Mouse (Mus musculus) adrenal gland, postnatal 25 days (tissue): ENCODE measurements around the gene Vmn2r108. TPM values are rescaled to one million over a fixed set of nuclear protein-coding genes. Genes with fewer than 3 reads are reported as not detected.
"Not testable (repeated sequence)": the region's sequence is repeated elsewhere in the genome, so short reads cannot be mapped to it uniquely, and the experiment has no call there.

Experiments used
- DNase-seq: peaks from one replicate; pipeline ENCODE4 v3.0.0; 2021; ENCODE audit warnings: mixed read lengths
- long read RNA-seq: library from polyadenylated mRNA; stranded (forward); transcript quantifications from one replicate; pipeline ENCODE4 v2.0.0, GENCODE M21; 2021
- total RNA-seq: library from RNA; stranded (reverse); gene quantifications from 2 replicates; pipeline ENCODE4 v1.2.3, GENCODE M21; 2021

Gene Vmn2r108
- not detected in 2 replicates for total RNA-seq
- long read RNA-seq = 0 reads

DNA sequence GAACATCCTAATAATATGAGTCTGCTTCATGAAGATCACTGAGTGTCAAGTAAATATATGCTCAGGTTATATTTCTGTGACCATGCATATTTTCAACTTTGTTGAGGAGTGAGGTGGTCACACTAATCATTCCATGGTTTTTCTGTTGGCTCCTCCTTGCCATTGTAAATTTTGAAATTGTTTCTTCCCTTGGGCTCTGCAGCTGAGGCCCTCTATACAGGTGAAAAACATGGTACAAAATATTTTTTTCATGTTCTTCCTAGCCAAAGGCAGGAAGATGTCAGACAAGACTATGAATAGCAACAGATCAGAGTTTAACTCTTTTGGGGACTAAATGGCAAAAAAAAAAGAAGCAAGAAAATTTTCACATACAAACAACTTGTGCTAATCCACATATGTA lies at the start of gene Vmn2r108:
Gene Vmn2r108 (minus strand): TSS at position 101 of the 400 bp plus-strand sequence.
- DNase-seq = no peak

DNA sequence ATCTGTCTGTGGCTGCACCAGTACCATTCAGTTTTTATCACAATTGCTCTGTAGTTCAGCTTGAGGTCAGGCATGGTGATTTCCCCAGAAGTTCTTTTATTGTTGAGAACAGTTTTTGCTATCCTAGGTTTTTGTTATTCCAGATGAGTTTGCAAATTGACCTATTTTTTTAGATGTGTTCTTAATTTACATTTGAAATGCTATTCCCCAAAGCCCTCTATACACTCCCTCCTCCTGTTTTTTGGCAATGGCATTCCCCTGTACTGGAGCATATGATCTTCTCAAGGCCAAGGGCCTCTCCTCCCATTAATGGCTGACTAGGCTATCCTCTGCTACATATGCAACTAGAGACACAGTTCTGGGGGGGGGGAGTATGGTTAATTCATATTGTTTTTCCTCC lies 27.1 kb upstream of the Vmn2r108 start:
- DNase-seq = not testable (repeated sequence)

DNA sequence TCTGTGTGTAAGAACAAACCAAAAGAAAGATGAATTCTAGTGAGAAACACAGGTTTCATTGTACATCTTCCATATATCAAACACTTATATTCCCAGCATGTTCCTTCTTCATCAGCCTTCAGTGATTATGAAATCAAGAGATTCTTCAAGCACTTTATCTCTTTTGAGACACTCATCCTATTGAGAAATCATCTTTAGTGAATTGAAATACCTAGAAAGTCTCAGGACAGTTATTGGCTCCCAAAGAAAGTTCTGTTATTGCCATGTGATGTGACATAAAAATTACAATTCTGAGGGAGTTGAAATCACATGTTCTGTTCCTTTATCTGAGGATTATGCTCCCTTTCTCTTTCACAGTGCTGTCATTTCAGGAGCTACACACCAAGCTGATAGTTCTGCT lies 16.7 kb upstream of the Vmn2r108 start, which contains the start of gene Vmn1r225:
Gene Vmn1r225 (plus strand): TSS at position 301 of the 400 bp plus-strand sequence.
- no peak for DNase-seq

DNA sequence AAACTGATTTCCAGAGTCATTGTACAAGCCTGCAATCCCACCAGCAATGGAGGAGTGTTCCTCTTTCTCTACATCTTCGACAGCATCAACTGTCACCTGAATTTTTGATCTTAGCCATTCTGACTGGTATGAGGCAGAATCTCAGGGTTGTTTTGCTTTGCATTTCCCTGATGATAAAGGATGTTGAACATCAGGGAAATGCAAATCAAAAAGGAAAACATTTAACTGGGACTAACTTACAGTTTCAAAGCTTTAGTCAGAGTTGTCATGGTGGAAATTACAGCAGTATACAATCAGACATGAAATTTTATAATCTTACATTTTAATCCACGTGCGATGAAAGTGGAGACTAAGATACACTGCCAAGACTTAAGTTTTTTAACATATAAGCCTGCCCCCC lies 7.8 kb downstream of the Vmn2r108 start:
- no peak for DNase-seq

DNA sequence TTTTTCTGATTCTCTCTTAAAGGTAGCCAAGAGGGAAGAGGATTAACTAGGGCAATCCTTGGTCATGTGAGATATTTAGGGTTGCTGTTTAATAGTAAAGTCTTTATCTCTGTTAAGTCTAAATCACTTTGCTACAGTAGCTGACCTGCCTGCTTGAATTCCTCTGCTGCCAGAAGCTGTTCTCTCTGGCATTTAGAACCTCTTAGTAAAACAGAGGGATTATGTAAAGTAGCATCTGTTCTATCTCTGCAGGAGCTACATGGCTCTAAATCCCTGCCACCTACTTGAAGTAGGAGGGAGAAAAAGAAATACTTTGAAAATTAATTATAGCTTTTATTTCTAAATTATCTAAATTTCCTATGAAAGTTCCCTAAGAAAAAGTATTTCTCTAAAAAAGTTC lies 41.9 kb downstream of the Vmn2r108 start:
- DNase-seq = no peak

DNA sequence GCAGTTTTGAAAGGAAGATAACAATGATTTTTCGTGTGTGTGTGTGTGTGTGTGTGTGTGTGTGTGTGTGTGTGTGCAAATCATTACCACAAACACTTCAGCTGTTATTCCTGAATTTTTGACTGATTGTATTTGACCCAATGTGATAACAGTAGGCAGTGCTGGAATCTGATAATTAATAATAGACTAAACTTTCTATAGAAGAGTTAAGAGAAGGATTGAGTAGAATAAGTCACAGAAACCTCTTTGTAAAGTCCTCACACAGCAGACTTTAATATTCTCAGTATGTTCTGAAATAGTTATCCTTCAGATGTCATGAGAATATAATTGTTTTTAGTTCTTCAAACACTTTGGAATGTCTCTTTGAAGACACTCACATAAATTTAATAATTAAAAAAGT lies 67.3 kb downstream of the Vmn2r108 start, which contains the start of gene Vmn1r224:
Gene Vmn1r224 (plus strand): TSS at position 301 of the 400 bp plus-strand sequence.
- DNase-seq = no peak

Other genes with a start within 250 kb of the Vmn2r108 start
- not detected in 2 replicates for gene Vmn2r105, start 246.3 kb downstream of the Vmn2r108 start, total RNA-seq
- gene Vmn2r106, start 195.8 kb downstream of the Vmn2r108 start, total RNA-seq = not detected in 2 replicates
- gene Vmn2r107, start 136.1 kb downstream of the Vmn2r108 start, total RNA-seq = not detected in 2 replicates
- not detected in 2 replicates for gene Vmn1r224, start 67.2 kb downstream of the Vmn2r108 start, total RNA-seq
- not detected in 2 replicates for gene Vmn1r225, start 16.8 kb upstream of the Vmn2r108 start, total RNA-seq
- not detected in 2 replicates for gene Vmn2r109, start 83.4 kb upstream of the Vmn2r108 start, total RNA-seq
- not detected in 2 replicates for gene Vmn2r110, start 115.1 kb upstream of the Vmn2r108 start, total RNA-seq
- gene Fpr-rs3, start 143.5 kb upstream of the Vmn2r108 start, total RNA-seq = not detected in 2 replicates
- not detected in 2 replicates for gene Vmn1r226, start 201.5 kb upstream of the Vmn2r108 start, total RNA-seq
- not detected in 2 replicates for gene Vmn1r227, start 248.5 kb upstream of the Vmn2r108 start, total RNA-seq